Mouse (Mus musculus): ENCODE data around the gene Sbk3.

DNA sequence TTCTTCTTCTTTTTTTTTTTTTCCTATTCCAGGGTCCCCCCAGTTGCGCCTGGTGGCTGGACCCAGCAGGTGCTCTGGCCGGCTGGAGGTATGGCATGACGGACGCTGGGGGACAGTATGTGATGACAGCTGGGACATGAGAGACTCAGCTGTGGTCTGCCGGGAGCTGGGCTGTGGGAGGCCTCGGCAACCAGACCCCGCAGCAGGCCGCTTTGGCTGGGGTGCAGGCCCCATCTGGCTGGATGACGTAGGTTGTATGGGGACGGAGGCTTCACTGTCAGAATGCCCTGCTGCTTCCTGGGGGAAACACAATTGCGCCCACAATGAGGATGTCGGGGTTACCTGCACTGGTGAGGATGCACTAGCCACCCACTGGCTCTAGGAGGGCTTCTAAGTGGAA lies 37.9 kb downstream of the Sbk3 start:
- TF ChIP-seq POLR2A (IDR thresholded peaks at IDR 0.05; ENCODE audit: low read depth, low read length) (no peak), CTCF (IDR thresholded peaks at IDR 0.05; ENCODE audit: extremely low read depth, insufficient read depth, insufficient read length, insufficient replicate concordance) (no peak)

Measured in spleen, adult 2 months (tissue).